Mouse (Mus musculus) limb, embryonic 14.5 days (tissue): ENCODE results near the gene Lgr5. TPM values are rescaled to one million over a fixed set of nuclear protein-coding genes. Genes with fewer than 3 reads are reported as not detected.

Source experiments
- ATAC-seq: fragments of 200-750 bp; cut with Nextera tagmentation; 2 replicates; pipeline ENCODE4 v1.8.0; 2017; ENCODE audit warnings: low read depth, moderate number of reproducible peaks, moderate TSS enrichment; ENCODE audit not compliant: low FRiP score
- DNase-seq: peaks from one replicate; pipeline ENCODE4 v3.0.0-alpha.2; 2015; ENCODE audit warnings: low spot score
- H3K27ac ChIP-seq: fragments of 300-500 bp; sonication (generic); replicated peaks from 2 replicates; pipeline ENCODE4 v1.5.1; 2014; ENCODE audit warnings: low read depth, mild to moderate bottlenecking, low read length, moderate library complexity, mixed read lengths
- H3K27me3 ChIP-seq: fragments of 300-500 bp; sonication (generic); 2 replicates; pipeline ENCODE4 v1.6.1; 2014; ENCODE audit warnings: low read length, mixed read lengths; ENCODE audit not compliant: control insufficient read depth, insufficient read depth
- H3K36me3 ChIP-seq: fragments of 300-500 bp; sonication (generic); 2 replicates; pipeline ENCODE4 v1.6.1; 2014; ENCODE audit warnings: mild to moderate bottlenecking, low read length, moderate library complexity, mixed read lengths; ENCODE audit not compliant: control insufficient read depth, insufficient read depth
- H3K4me1 ChIP-seq: fragments of 300-500 bp; sonication (generic); 2 replicates; pipeline ENCODE4 v1.6.1; 2014; ENCODE audit warnings: antibody characterized with exemption, low read length, mixed read lengths; ENCODE audit not compliant: control insufficient read depth, insufficient read depth
- H3K4me2 ChIP-seq: fragments of 300-500 bp; sonication (generic); replicated peaks from 2 replicates; pipeline ENCODE4 v1.6.1; 2014; ENCODE audit warnings: low read depth, mild to moderate bottlenecking, low read length, moderate library complexity; ENCODE audit not compliant: severe bottlenecking
- H3K4me3 ChIP-seq: fragments of 300-500 bp; sonication (generic); replicated peaks from 2 replicates; pipeline ENCODE4 v1.5.1; 2014; ENCODE audit warnings: low read length
- H3K9ac ChIP-seq: fragments of 300-500 bp; sonication (generic); 2 replicates; pipeline ENCODE4 v1.6.1; 2014; ENCODE audit warnings: mild to moderate bottlenecking, low read depth, low read length, moderate library complexity; ENCODE audit not compliant: severe bottlenecking
- H3K9me3 ChIP-seq: fragments of 300-500 bp; sonication (generic); 2 replicates; pipeline ENCODE4 v1.6.1; 2016; ENCODE audit warnings: low read length; ENCODE audit not compliant: control insufficient read depth
- POLR2A ChIP-seq: fragments of 200-500 bp; IDR thresholded peaks from 2 replicates; pipeline ENCODE4 v1.8.0; 2012; ENCODE audit warnings: inconsistent platforms, mild to moderate bottlenecking, moderate library complexity, borderline replicate concordance; ENCODE audit not compliant: insufficient read depth, insufficient read length; ENCODE audit errors: extremely low read depth
- WGBS: fragments of 180-500 bp; shearing (Covaris S2); extraction: QIAGEN DNeasy Blood & Tissue Kit; methylation state at CpG from one replicate; pipeline ENCODE4 v1.1.7; 2014; 5-methylcytosine and 5-hydroxymethylcytosine counted together
- polyA plus RNA-seq, 2 experiments: library from polyadenylated mRNA; depleted of rRNA in 1 of 2; stranded (reverse) in 1 of 2; unstranded in 1 of 2; fragments of >200 nt; fragmentation: Nextera tagmentation in 1 of 2; extraction: Ambion mirVana in 1 of 2; gene quantifications; 2 replicates each; pipeline versions ENCODE4 v1.2.1 to v1.2.3; 2012 to 2014

The Lgr5 gene
- polyA plus RNA-seq, 2 experiments: 9.6 to 12.2 TPM

DNA sequence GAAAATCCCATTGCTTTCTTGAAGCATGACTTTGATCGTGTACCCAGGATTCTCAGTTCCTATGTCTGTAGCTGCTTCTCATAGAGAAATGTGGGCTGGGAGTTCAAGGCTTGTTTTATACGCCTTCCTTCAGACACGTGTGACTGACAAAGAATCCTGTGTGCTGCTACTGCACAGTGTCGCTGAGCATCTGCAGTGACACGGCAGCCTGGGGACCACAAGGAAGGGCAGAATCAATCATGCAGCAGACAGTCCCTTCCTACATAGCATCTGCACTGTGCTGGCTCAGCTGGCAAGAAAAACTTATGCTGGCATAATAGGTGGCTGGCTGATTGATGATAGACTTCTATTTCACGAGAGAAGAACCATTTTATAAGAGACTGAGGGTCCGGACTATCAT lies 122.5 kb downstream of the Lgr5 start:
- 0 out of 2 replicates have a peak, but pooled peaks cover 8% of the 10 kb centered on the region for H3K27me3 ChIP-seq
- H3K9ac ChIP-seq: no peak overlapping the region
- no peak overlapping the region for H3K27ac ChIP-seq
- H3K4me2 ChIP-seq: no peak overlapping the region
- no peaks in the 10 kb centered on the region for H3K36me3 ChIP-seq
- H3K9me3 ChIP-seq: no peaks in the 10 kb centered on the region
- TF ChIP-seq POLR2A: no peak
- no peak for DNase-seq
- WGBS: 89% methylated on average over 7 of the region's 7 CpGs
- no peak overlapping the region for H3K4me3 ChIP-seq
- H3K4me1 ChIP-seq: no peaks in the 10 kb centered on the region
- no peak for ATAC-seq

DNA sequence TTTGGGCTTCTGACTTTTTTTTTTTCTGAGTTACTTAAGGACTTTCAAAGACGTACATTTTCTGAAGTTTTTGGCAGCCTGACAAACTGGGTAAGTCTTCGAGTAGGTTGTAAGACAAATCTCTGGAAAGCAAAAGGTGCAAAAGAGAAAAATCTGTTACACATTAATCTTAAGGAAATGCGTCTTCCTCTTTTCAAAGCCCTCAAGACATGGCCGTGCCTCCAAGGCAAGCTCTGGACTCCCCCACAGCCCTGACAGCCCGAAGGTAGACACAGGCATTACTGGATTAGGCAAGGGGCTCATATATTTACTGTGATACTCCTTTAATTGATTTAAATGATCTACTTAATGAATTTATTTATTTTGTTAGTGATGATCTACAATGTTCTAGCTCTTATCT lies 124.9 kb downstream of the Lgr5 start:
- DNase-seq (no peak), ATAC-seq (no peak)
- Histone ChIP-seq H3K27ac (no peak overlapping the region), H3K4me3 (no peak overlapping the region), H3K27me3 (no peaks in the 10 kb centered on the region), H3K36me3 (no peaks in the 10 kb centered on the region), H3K9me3 (no peaks in the 10 kb centered on the region), H3K9ac (no peak overlapping the region), H3K4me2 (no peak overlapping the region), H3K4me1 (no peaks in the 10 kb centered on the region)
- TF ChIP-seq POLR2A: no peak
- WGBS: 30% methylated on average over 5 of the region's 5 CpGs

DNA sequence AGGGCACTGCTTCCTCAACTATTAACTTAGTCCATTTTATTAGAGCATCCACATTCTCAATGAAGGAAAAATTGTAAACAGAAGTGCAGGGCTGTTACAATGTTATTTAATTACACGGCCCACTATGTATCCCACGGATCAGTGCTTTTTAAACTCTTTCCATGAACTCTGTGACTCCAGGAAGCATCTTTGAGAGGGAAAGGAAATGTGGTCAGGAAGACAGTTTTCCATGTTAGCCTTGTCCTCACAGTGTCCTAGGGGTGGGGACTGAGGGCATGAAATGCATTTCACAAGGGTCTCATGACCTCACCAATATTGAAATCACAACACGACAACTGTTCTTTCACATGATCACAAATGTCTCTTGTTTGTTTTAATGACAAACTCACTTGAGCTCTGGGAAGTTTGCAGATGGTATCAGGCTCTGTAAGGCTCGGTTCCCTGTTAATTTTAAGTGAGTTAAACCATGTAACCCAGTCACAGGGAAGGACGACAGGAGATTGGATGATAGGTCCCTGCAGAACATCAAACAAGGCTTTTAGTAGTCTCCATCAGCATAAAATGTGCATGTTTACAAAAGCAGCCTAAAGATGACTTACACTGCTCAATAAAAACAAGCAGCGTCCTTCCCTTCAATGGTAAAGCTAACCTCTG lies 130.1 kb downstream of the Lgr5 start:
- no peak for DNase-seq
- Histone ChIP-seq H3K36me3 (no peaks in the 10 kb centered on the region), H3K27me3 (no peaks in the 10 kb centered on the region), H3K9me3 (no peaks in the 10 kb centered on the region), H3K4me1 (no peaks in the 10 kb centered on the region), H3K4me2 (no peak overlapping the region), H3K4me3 (no peak overlapping the region), H3K27ac (no peak overlapping the region), H3K9ac (no peak overlapping the region)
- TF ChIP-seq POLR2A: no peak
- 30% methylated on average over 6 of the region's 6 CpGs for WGBS
- no peak for ATAC-seq

DNA sequence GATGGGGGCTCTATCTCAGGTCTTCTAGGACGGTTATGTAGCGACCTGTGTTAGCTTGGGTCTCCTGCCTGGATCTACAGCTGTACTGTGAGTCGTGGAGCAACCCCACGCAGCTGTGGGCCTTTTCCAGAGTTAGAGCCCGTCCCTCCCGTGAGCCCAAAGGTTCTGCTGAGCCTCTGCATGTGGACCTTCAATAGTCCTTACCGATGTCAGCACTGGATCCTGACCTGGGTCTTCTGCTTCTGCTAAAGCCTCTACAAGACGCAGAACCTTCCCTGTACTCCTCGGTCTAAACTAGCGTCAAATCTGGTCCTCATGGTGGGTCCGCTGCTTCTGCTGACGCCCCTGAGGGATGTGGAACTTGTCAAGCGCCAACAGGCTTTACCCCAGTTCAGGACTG lies 139.0 kb downstream of the Lgr5 start:
- WGBS: 88% methylated on average over 13 of the region's 13 CpGs

DNA sequence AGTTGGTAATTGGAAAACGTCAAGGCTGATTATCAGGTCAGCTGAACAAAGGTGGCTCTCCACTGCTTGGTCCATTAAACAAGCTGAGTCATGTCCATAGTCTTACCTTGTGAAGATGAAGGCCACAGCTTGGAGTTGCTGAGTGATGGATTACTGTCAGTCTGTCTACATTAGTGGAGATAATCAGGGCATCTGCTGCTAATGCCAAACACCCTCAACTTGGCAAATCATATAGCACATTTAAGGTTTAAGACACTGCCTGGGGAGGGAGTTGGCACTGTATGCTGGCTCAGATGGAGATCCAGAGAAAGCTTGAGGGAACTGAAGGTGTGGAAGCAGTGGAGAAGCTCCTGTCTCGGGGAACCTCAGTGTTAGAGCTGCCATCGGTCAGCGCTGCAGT lies 150.3 kb downstream of the Lgr5 start:
- H3K36me3 ChIP-seq: peaks cover 22% of the 10 kb centered on the region
- WGBS: 84% methylated on average over 4 of the region's 4 CpGs
- DNase-seq (no peak), ATAC-seq (no peak)
- H3K27me3 ChIP-seq: no peaks in the 10 kb centered on the region
- H3K4me2 ChIP-seq: no peak overlapping the region
- H3K27ac ChIP-seq: no peak overlapping the region
- H3K4me3 ChIP-seq: no peak overlapping the region
- H3K9ac ChIP-seq: no peak overlapping the region
- TF ChIP-seq POLR2A: no peak
- no peaks in the 10 kb centered on the region for H3K9me3 ChIP-seq
- H3K4me1 ChIP-seq: no peaks in the 10 kb centered on the region

More for the DNA sequence above, 139.0 kb downstream of the Lgr5 start:
- H3K27ac ChIP-seq: no peak overlapping the region
- H3K4me1 ChIP-seq: no peaks in the 10 kb centered on the region
- no peak for TF ChIP-seq POLR2A
- no peak overlapping the region for H3K4me2 ChIP-seq
- no peak overlapping the region for H3K9ac ChIP-seq
- no peaks in the 10 kb centered on the region for H3K36me3 ChIP-seq
- H3K9me3 ChIP-seq: peaks cover 5% of the 10 kb centered on the region; the same call in 1 of the 2 replicates
- ATAC-seq (no peak), DNase-seq (no peak)
- no peaks in the 10 kb centered on the region for H3K27me3 ChIP-seq
- no peak overlapping the region for H3K4me3 ChIP-seq

DNA sequence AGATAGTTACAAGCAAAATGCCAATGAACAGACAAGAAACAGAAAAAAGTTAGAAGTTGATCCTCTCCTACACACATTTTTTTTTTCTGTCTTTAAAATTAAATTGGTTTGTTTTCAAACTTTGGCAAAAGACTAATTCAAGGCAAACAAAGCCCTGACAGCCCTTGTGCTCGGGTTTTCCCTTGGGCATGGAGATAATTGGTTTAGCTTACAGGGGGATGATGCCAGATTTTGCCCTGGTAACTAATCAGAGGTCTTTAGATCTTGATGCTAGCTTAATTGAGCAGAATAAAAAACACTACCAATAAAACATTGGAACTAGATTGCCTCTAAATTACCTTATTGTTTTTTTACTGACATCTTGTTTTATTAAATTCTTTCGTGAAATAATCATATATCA lies 162.2 kb downstream of the Lgr5 start:
- peaks cover 76% of the 10 kb centered on the region for H3K36me3 ChIP-seq
- H3K27me3 ChIP-seq: no peaks in the 10 kb centered on the region
- 73% methylated on average over 2 of the region's 2 CpGs for WGBS
- no peak overlapping the region for H3K9ac ChIP-seq
- H3K27ac ChIP-seq: no peak overlapping the region
- no peak for TF ChIP-seq POLR2A
- no peak overlapping the region for H3K4me2 ChIP-seq
- H3K4me3 ChIP-seq: no peak overlapping the region
- H3K4me1 ChIP-seq: no peaks in the 10 kb centered on the region
- ATAC-seq: no peak
- no peak for DNase-seq
- H3K9me3 ChIP-seq: no peaks in the 10 kb centered on the region
